Mouse (Mus musculus) retina, embryonic 14.5 days (tissue): ENCODE measurements at regions not wholly inside any gene's neighbourhood (a gene's known extent, or its start where the extent isn't known, plus 50 kb on each side); places are given as distances from the start of the nearest gene placed in this dataset.

Experiments used
- DNase-seq: peaks from one replicate; pipeline ENCODE4 v3.0.0-alpha.2; 2015; ENCODE audit warnings: low spot score

DNA sequence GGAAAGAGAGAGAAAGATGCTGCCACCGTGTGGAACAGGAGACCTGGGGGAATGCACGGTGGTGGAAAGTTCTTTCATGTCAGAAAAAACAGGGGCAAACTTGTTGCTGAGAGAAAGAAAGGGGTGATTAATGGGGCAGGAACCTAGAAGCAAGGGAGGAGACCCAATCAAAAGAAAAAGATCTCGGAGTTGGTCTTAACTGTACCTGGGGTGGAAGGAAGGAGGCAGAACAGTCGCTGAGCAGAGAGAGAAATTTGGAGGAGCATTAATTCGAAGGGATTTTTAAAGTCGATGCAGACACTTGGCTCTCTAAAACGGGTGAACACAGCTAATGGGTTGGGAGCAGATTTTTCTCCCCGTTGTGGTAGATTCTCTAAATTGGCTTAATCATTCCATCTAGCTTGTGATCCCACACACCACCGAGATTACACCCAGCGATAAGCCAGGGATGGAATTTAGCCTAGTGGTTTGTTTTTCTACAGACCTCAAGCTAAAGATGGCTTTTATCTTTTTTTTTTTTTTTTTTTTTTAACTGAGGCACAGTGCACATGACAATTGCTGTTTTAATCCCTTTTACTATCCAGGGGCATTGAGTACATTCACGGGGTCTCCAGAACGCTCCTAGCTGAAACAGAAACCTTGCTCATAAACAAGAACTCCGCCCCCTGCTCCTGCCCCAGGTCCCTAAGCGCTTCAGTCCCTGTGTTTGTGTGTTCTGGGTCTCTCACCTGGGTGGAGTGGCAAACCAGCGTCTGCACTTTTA is 73.1 kb upstream of the Cpm start:
- no peak for DNase-seq

DNA sequence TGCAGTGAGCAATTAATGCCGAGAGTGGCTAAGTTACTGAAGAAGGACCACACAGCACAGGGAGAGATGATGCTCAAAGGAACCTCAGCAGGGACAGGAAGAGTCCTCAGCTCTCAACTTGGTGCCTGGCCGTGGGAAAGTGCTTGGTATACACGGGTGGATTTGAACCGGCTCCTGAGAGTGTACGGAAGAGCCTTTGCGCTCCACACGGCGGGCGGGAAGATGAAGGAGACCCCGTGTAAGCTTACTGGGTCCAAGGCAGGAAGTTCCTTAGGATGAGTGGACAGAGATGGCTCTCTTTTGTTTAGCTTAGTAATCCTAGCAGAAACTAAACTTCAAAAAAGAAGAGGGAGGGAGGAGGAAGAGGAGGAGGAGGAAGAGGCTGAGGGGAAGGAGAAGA is 73.8 kb upstream of the Cpm start:
- DNase-seq = no peak

DNA sequence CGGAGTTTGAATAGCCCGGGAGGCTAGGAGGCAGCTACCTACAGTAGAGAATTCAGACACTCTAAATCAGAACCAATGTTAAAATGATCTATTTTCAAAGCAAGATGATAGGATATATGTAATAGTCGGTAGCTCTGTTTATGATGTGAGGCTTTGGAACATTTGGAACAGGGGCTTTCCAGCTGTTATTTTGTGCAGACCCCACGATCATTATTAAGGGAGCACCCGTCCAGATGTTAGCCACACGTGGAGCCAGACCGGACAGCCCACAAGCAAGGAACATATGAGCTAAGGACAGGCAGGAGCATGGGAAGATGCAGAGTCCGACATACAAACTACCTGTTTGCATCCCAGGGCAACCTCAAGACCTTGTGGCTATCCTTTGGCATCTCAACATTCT is 74.3 kb upstream of the Cpm start:
- no peak for DNase-seq

DNA sequence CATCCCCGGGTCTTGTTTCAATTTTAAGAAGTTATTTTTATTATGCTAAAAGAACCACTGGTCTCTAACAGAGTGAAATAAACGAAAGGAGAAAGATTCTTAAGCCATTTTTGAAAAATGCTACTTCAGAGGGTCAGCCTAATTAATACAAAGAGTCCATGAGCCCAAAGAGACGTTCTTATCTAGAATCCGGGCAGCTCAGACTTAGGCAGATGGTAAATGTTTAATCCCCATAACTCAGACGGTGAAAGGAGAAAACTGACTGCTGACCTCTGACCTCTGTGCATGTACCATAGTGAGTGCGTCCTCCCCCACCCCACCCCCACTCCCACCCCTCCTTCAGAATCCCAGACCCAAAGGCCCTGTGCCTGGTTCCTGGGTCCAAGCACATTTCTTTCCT is 74.8 kb upstream of the Cpm start:
- no peak for DNase-seq

DNA sequence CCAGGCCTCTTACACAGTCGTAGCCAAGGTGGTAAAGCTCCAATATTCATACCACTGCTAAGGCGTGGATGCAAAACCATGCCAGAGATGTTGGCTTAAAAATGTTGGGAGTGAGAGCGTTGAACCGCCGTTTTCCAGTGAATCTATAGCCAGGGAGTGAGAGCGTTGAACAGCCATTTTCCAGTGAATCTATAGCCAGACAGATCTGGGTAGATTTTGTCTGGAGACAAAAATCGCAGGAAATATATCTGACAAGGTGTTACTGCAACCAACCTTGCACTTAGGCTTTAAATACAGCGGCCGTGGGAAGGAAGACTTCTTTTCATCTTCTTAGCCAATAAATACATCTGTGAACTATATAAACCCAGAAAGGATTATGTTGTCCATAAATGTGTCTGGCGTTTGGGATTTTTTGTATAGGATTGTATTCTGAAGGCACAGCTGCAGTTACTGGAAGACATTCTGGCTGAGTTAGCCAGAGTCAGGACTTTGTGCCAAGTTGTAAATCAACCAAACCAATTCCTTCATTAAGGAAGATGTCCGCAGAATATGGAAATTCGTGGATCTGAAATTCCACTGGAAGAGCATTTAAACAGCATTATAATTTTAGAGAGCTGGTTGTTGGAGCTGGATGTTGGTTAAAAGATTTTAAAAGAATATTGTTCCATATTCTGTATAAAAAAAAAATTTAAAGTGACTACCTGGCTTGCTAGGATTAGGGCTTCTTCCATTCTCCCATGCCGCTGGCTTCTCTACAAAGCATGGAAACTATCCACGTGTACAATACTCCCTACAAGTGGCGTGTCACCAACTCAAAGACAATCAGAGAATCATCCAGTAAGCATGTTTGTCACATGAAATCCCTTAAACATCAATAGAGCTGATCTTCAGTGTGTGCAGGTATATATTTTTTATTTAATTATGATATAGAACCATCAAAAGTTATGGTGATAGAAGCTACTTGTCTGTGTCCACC is 75.8 kb upstream of the Cpm start:
- DNase-seq = no peak

DNA sequence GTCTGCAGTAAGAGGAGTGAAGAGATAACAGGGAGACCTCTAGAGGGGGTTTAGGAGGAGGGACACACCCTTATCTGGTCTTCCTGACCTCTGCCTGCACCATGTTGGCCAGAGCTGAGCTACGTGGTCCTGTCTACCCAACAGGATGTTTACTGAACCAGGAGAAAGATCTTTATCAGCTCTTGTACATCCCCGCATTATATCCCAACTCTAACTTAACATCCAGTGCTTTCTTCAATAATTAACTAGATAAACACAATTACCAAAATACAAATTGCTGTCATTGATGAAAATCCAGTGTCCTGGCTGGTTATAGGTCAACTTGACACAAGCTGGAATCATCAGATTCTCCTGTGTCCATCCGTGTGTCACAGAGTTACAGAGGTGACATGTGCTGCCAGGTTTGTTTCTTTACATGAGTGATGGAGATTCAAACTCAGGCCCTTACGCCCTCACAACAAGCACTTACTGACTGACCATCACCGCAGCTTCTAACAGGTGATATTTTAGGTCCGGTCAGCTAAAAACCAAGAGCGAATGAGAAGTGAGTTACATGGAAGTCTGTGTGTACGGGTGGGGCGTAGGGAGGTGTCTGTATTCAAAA is 77.1 kb upstream of the Cpm start:
- DNase-seq = no peak

DNA sequence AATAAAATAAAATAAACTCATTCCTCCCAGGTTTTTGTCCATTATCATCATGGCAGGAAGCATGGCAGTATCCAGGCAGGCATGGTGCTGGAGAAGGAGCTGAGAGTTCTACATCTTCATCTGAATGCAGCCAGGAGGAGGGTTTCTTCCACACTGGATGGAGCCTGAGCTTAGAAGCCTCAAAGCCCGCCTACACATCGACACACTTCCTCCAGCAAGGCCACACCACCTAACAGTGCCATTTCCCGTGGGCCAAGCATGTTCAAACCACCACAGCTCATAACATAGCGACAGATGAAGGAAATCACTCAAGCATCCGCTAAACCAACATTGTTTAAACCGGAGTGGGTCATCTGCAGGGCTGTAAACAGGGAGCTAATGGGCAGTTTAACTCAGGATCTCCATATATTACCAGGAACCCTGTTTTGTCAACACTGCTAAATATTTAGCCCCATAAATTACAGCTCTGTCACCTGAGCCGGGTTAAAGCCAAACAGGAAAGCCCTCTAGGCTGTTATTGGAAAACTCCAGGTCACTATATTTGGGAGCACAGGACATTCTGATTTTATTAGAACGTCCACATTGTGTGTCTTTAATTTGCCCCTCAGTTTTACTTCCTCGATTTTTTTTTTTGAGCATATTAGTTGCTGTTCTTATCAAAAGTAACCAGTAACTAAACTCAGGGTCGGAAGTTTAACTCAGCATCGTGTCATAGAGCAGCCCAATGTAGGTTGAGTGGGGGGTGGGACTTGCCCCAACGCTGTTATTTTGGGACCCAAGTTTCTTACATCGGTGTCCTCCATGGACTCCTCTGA is 77.9 kb upstream of the Cpm start:
- DNase-seq = no peak

DNA sequence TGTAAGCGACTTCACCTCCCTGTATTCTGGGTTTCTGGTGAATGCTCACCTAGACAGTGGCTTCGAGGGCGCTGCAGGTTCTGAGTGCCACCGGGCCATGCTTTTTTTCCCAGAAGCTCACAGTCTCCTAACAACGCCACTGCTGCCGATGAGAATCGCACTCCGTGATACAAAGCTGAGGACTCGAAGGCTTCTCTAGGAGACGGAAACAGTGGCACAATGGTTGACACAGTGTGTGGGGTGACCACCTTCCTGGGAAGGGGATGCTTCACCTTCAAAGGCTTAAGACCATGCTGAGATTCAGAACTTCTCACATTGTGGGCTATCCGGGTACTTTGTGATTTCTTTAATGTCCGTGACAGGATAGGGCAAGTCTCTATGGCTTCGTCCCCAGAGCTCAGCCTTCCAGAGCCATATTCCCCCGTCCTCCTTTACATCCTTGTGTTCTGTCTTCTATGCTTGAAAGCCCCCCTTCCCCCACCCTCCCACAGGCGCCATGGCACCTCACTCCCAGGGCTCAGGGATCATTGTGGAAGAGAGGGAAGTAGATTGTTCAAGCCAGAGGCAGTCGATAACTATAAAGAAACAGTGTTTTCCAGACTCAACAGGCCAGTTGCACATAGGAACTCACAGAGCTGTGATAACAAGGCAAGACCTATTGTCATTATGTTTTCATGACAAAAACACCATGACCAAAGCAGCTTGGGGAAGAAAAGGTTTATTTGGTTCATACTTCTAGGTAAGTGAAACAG is 79.3 kb upstream of the Cpm start:
- DNase-seq = no peak

DNA sequence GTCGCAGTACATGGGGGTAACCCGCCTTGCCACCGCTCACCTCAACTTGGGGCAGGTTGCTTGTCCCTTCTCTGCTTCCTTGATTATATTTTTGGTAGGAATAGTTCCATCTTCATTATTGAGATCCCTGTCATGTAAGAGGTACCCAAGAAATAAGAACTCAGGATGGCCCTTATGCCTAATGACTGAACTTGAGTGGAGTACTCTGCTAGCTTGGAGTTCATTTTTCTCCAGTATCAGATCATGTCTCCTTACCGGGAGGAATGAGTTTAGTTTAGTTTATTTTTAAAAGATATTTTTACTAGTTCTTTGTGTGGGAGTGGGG is 79.8 kb upstream of the Cpm start:
- DNase-seq = no peak

DNA sequence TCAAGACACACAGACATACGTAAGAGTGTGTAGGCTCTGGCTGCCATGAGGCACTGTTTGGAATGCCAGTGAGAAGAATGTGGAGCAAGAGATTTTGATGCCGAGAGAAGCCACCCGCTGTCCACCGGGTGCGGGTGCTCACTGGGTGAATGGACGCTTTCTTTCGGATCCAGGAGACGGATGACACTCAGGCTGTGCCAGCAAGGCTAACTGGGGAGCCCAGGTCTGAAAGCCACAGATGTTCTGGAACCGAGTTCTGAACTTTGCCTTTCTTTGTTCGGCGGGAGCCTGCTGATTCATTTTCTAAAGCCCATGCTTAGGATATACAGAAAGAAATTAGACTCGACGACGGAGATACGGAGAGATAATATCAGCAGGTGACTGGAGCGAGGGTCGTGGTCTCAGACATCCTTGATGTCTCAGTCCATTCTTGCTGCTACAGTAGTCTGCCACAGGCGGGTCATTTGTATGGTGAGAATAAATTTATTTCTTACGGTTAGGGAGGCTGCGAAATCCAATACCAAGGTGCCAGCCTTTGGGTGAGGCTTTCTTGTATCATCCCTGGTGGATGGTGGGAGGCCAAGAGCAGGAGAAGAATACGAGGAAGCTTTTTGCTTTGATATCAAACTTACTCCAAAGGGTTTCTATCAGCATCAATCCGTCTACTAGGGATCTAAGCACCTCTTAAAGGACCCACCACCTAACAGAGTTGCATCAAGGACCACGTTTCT is 80.4 kb upstream of the Cpm start:
- DNase-seq = no peak

DNA sequence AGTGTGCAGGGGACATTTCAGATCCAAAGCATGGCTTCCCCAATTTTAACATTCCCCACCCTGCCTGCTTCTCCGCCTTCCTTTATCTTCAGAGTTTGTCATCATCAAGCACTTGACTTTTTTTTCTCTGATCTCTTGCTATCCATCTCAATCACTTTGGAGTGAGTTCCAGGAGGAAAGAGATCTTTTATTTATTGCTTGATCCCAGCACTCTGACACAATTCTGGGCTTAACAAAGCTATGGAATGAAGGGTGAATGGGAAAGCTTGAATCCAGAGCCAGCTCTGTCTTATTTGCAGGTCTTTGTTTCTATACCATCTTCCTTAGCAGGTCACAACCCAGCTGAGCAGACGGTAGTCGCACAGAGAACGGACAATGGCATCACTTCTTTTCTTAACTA is 81.0 kb upstream of the Cpm start:
- no peak for DNase-seq

DNA sequence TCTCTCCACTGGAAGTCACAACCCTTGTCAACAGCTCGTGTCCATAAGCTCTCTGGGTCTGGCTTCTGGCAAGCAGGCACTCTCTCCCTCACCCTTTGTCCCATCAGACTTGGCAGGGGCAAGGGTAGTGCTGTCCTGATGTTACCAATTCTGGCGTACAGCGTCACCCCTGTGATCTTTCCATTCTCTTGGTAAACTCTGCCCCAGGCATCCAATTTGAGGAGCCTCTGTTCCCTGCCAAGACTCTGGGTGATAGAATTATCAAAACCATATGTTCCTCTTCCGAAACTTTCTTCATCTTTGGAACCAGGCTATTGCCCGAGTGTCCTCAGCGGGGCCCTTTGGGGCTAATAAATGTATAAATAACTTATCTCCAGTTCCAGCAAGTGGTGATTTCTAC is 82.0 kb upstream of the Cpm start:
- DNase-seq = no peak

DNA sequence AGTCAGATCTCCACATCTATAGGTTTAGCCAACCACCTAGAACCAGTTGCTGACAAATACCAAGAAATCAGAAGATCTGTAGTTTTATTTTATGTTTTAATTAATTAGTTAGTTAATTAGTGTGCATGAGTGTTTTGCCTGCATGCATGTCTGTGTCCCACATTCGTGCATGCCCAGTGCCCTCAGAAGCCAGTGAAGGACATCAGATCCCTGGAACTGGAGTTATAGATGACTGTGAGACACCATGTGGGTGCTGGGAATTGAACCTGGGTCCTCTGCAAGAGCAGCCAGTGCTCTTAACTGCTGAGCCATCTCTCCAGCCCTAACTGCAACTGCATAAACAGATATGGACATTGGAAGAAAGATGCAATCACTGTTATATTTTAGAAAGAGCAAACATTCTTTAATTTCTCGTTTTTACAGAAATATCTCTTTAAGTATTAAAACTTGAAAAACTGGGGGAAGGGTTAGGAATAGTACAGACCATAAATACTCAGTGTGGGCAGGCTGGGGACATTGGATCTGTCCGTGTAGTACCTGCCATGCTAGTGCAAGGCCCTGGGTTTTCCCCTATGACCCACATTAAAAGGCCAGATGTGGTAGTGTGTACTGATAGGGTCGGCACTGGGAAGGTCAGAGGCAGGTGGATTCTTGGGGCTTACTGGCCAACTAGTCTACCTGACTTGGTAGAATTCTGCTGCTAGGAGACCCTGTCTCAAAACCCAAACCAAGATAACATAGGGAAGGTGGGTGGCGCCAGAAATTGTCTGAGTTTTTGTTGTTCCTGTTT is 83.3 kb upstream of the Cpm start:
- no peak for DNase-seq

DNA sequence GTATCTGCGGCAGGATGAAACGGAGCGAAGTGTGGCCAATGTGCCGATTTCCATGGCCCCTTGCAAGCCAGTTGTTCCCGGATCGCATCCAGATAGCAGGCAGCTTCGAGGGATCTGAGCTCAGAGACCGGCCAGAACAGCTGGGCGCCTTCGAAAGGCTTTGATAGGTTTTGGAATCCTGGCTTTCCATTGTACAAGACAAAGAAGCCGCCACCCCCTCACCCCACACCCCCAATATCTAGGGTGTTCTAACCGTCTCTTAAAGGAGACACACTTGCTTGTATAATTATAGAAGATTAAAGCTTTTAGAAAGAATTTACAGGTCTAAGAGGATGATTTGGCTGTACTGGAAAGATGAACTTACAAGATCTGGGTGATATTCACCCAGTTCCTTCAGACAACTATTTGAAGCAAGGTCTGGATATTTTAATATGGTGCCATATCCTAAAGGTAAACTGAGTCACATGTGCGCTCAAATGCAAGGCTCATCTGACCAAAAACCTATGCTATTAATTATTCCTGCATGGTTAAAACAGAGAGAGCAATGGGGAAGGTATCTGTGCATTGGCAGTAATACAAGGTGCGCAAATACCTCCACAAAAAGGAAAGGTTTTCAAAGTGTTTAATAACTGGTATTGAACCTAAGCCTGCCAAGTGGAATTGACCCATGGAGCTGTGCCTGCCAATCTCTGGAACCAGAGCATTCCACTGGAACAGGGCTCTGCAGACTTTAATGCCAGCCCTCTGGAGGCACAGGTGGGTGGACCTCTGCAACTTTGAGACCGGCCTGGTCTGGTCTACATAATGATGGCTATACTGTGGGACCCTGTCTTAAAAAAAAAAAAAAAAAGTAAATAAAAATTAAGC is 84.4 kb upstream of the Cpm start:
- DNase-seq = peak; percentile 9

DNA sequence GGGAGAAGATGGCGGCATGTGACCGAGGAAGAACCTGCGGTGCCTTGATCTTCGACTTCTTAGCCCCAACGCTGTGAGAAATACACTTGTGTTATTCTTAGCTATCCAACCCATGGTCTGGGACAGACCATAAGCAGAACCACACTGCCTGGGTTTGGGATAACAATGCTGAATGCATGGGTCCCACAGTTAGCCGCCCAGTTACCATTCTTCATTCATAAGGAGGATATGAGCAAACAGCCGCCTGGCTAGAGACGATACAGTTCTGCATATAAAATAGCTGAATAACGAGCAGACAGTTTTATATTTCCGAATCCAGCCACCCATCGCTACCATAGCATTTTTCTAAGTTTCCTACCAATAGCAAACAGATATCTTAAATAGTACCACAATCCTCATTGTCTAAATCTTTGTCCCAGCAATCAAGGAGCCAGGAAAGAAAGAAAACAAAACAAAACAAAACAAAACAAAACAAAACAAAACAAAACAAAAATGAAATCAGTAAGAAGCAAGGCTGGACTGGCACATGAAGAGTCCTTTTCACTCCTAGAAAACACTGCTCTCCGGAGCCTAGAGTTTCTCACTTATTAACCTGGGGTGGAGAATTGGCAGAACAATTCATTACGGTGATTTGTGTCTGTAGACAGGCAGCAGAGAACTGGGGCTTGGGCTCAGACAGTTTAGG is 85.2 kb upstream of the Cpm start:
- DNase-seq = no peak

DNA sequence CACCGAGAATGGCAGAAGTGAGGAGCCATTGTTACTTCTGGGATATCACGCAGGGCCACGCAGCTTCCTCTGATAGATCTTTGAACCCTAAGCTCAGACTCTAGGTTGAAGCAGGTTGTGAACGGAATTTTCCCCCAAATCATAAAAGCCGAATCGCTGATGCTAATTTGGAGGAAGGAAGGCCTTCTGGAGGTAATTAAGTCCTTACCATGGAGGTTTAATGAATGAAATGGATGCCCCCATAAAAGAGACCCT is 85.7 kb upstream of the Cpm start:
- no peak for DNase-seq

DNA sequence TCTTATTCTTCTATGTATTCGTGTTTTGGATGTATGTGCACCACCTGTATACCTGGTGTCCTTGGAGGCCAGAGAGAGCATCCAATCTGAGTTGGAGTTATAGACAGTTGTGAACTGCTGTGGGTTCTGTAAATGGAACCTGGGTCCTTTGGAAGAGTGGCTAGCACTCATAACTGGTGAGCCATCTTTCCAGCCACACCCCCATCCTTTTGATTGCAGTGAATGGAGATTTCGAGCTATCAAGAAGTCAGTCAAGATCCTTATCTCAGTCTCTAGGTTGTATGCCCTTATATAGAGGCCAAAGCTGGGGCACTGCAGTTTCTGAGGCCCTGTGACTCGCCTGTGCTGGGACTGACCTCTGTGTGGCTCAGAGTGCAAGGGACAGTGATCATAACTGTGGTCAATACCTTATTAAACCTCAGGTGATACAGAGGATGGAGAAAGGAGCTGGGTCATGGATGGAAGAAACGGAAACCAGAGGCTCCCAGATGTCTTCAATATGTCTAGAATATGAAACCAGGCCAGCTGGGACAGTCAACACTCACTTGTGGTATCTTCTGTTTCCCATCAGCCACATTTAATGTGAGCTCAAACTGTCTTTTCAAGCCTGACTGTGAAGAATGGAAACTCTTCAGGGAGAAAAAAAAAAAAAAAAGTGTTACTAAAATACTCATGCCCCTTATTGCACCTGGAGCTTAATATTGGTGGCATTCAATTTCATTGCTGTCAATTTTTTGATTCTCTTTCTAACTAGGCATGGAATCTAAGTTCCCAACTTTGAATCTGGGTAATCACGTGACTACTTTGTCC is 86.2 kb upstream of the Cpm start:
- DNase-seq = no peak

DNA sequence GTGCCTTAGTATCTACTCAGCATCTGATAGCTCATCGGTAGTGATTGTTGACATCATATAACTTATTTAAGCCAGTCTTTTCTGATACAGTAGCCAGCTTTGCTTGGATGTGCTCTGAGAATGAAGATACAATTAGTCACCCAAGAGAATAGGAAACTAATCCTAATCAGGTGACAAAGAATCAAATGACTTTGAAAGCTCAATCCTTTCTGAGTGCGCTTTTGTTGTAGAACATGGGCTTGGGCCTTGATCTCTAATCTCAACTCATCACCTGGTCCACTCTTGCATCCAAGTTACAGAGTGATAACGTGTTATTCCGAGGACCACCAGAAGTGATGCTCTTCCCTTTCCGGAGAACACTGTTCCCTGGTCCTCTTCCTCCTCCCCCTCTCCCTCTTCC is 86.9 kb upstream of the Cpm start:
- no peak for DNase-seq
